ENCODE assay signal across 9 mouse cellular contexts in the genomic region with DNA sequence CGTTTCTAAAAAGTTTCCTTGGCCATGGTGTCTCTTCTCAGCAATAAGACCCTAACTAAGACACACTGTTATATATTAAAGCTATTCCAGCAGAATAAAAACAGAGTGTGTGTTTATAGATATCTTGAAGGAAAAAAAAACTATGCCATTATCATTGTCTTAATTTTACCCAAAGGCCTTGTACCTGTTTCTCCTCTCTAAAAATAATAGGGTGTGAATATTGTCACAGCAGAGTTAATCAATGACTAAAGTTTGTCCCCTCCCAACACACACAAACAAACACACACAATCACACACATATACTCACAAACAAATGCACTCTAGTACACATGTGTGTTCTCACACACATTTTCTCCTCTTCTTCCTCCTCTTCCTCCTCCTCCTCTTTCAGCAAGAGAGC. TPM values are rescaled to one million over a fixed set of nuclear protein-coding genes. Genes with fewer than 3 reads are reported as not detected.
DNase-seq lines count a peak whose midpoint lies in the region; ATAC-seq and TF ChIP-seq lines count a peak whose summit lies in the region.
"Had no signal": no experiment of that assay in that cellular context is flagged by ENCODE, and none has a peak within 500 bp of the region (broad histone marks: within the 10 kb centered on the region; RNA-seq: fewer than 3 reads in every experiment).

Grb14 (minus strand) TSS at position 101 of the 400 bp plus-strand sequence.

- no peak for TF ChIP-seq CTCF in kidney, adult 2 months (conservative IDR thresholded peaks at IDR 0.05; ENCODE audit: insufficient read depth, insufficient read length, low read depth, low read length)

- H3K4me3 ChIP-seq in kidney, adult 2 months (ENCODE audit: insufficient read depth, low read depth, low read length): no peak within 1 kb of the TSS
- H3K4me3 ChIP-seq in intestine, embryonic 15.5 days (replicated peaks): no peak within 1 kb of the TSS

- no peak within 1 kb of the TSS for H3K27ac ChIP-seq in kidney, adult 2 months (ENCODE audit: insufficient read depth, low read depth, low read length)
- no peak within 1 kb of the TSS for H3K27ac ChIP-seq in intestine, embryonic 15.5 days
- H3K27ac ChIP-seq: macrophage had no signal

- H3K4me1 ChIP-seq in kidney, adult 2 months (ENCODE audit: control insufficient read depth, insufficient read depth, low read length): no peaks in the 10 kb centered on the region
- 0 out of 2 replicates have a peak, but pooled peaks cover 8% of the 10 kb centered on the region for H3K4me1 ChIP-seq in intestine, embryonic 15.5 days (replicated peaks)

- H3K27me3 ChIP-seq in kidney, adult 2 months (replicated peaks; ENCODE audit: control insufficient read depth, insufficient read depth, low read length): no peaks in the 10 kb centered on the region
- no peaks in the 10 kb centered on the region for H3K27me3 ChIP-seq in intestine, embryonic 15.5 days (replicated peaks)

- no peak within 1 kb of the TSS for H3K4me2 ChIP-seq in intestine, embryonic 15.5 days (replicated peaks)

- 96% methylated on average over 1 of the region's 1 CpGs for WGBS in kidney, adult 2 months
- 94% methylated on average over 1 of the region's 1 CpGs for WGBS in intestine, embryonic 15.5 days

- TF ChIP-seq POLR2A in kidney, adult 2 months (IDR thresholded peaks at IDR 0.05; ENCODE audit: low read depth, low read length): no peak

- H3K36me3 ChIP-seq in kidney, adult 2 months (ENCODE audit: control insufficient read depth, insufficient read depth, low read length): no peaks in the 10 kb centered on the region
- no peaks in the 10 kb centered on the region for H3K36me3 ChIP-seq in intestine, embryonic 15.5 days

- no peaks in the 10 kb centered on the region for H3K9me3 ChIP-seq in intestine, embryonic 15.5 days

- no peak for ATAC-seq in intestine, embryonic 15.5 days

- DNase-seq in kidney, adult 2 months: no peak
- DNase-seq in kidney, adult 9 months: no peak
- no peak for DNase-seq in adrenal gland, postnatal 10 days
- DNase-seq in gastrocnemius, adult 8-10 months (ENCODE audit: low spot score in 2 of 2): no peak
- DNase-seq in thymus, postnatal 14 days: no peak
- no peak for DNase-seq in cerebellum, adult 11 months
- DNase-seq in kidney, postnatal 36 days: no peak

- H3K9ac ChIP-seq in intestine, embryonic 15.5 days: no peak within 1 kb of the TSS

RNA-seq across cellular contexts. Expression of gene Grb14, which starts in this region (rescaled TPM):
- 15.2 and 16.2 TPM in 2 replicates for polyA plus RNA-seq in kidney, adult 2 months (2012; rRNA removed)
- total RNA-seq in adrenal gland, postnatal 10 days (2021): 10 to 100 TPM; 37.9 to 39.4 TPM
- total RNA-seq in gastrocnemius, adult 8-10 months (2022): 10 to 100 TPM; 10.3 to 26.3 (median 20.2) TPM
- polyA plus RNA-seq in intestine, embryonic 15.5 days (2015; fragmentation: Nextera tagmentation; extraction: Ambion mirVana): 16.0 and 16.7 TPM in 2 replicates
- polyA plus RNA-seq: macrophage had no signal
